Mouse (Mus musculus) right cerebral cortex, adult 18-20 months (tissue): Measurements from ENCODE around the gene Ntpcr.
A peak's percentile ranks its signal among the peaks of the same experiment; 100 is the strongest.

ENCODE experiments used
- DNase-seq: peaks from one replicate; pipeline ENCODE4 v3.0.0; 2022; ENCODE audit warnings: mixed read lengths

Gene Ntpcr

GRCm38 (mm10) chr8:125726143-125726542 lies 3.6 kb upstream of the Ntpcr start:
- no peak for DNase-seq

DNA sequence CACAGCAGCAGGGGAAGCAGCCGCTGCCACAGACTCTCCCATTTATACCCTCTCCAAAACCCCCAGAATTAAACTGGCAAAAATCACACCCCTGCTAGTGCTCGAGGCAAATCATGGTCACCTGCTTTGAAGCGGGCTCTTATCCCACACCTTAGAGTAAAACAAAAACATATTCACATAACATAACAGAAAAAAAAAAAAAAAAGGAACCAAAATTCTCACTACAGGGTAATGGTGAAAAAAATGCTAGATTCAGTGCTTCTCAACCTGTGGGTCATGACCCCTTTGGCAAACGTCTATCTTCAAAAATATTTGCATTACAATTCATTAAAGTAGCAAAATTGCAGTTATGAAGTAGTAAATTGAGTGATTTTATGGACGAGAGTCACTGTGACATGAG lies 2.8 kb upstream of the Ntpcr start:
- no peak for DNase-seq

DNA sequence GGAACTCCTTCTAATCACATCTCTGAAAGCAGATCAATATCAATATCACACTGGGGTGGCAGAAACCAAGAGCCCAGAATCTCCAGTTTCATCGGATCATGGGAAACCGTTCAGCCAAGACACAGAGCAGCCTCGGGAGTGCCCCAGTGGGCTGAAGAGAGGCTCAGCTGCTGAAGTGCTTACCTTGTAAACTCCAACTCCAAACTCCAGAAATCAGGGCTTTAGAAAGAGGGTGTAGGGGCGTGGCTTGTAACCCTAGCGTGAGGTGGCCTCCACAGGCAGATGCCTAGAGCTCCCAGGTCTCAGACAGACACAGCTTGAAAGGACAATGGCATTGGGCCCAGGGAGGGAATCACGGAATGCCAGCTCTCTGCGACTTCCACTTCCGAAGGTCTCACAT lies 2.0 kb upstream of the Ntpcr start:
- no peak for DNase-seq

GRCm38 (mm10) chr8:125733964-125734956 lies 4.5 kb downstream of the Ntpcr start:
- DNase-seq, result peak; percentile 88

DNA sequence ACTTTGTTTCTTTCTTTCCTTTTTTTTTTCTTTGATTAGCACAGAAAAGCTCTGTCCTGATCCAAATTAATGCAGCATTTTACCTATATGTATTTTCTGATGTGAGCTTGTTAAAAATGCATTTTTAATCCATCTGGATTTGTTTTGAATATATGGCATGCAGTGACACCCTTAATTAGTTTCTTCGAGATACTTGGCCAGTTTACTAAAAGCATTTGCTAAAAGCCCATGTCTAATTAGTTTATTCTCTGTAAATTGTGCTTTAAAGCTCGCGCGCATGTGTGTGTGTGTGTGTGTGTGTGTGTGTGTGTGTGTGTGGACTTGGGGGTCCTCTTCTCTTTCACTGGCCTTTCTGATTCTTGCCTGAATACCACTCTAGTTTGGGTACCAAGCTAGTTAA lies 9.2 kb downstream of the Ntpcr start:
- DNase-seq, result no peak

- DNase-seq, result no peak
Observed at GRCm38 (mm10) chr8:125740655-125741054, 10.9 kb downstream of the Ntpcr start.

- DNase-seq, result no peak
Observed at GRCm38 (mm10) chr8:125741377-125741776, 11.6 kb downstream of the Ntpcr start.

- DNase-seq, result no peak
Observed at GRCm38 (mm10) chr8:125741855-125742254, 12.1 kb downstream of the Ntpcr start.

- DNase-seq, result no peak
Observed at GRCm38 (mm10) chr8:125742406-125742805, 12.6 kb downstream of the Ntpcr start.

- DNase-seq, result no peak
Observed at GRCm38 (mm10) chr8:125744914-125745576, 15.3 kb downstream of the Ntpcr start.

- no peak for DNase-seq
Observed at GRCm38 (mm10) chr8:125747390-125747789, 17.6 kb downstream of the Ntpcr start.

DNA sequence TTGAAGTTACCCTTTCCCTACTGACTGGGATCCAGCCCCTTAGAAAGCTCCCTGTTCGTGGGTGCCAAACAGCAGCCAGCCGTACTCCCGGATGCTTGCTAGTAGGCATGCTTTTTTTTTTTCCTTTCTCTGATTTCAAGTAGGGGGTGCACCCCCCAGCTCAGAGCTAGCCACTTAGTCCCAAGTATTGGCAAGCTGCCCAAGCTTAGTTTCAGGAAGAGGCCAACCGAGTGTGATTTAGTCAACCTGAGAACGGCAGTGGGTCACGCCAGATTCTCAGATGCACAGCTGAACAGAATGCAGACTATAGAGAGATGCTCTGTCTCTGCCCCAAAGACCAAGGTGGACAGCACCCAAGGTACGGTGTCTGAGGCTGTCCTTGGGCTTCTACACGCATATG lies 21.1 kb downstream of the Ntpcr start:
- DNase-seq, result no peak

GRCm38 (mm10) chr8:125755896-125756295 lies 26.1 kb downstream of the Ntpcr start:
- DNase-seq, result no peak

- no peak for DNase-seq
Observed at GRCm38 (mm10) chr8:125756391-125757105, 26.8 kb downstream of the Ntpcr start.

DNA sequence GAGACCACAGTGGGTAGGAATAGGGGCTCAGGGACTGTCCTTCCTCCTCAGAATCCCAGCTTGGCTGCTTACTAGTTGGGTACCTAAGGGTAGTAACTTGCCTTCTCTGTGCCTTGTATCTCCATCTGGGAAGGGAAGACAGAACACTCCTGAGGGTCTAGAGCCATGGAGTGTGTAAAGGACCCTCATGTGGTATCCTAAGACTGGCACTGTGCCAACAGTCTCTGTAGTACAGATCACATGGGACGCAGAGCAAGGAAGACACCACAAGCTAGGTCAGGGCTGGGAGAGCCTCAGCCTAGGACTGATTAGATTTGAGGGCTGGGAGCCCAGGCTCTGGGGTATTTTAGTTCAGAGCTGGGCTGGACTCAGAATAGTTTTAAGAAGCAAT lies 27.3 kb downstream of the Ntpcr start:
- no peak for DNase-seq

GRCm38 (mm10) chr8:125759022-125759421 lies 29.3 kb downstream of the Ntpcr start:
- no peak for DNase-seq

DNA sequence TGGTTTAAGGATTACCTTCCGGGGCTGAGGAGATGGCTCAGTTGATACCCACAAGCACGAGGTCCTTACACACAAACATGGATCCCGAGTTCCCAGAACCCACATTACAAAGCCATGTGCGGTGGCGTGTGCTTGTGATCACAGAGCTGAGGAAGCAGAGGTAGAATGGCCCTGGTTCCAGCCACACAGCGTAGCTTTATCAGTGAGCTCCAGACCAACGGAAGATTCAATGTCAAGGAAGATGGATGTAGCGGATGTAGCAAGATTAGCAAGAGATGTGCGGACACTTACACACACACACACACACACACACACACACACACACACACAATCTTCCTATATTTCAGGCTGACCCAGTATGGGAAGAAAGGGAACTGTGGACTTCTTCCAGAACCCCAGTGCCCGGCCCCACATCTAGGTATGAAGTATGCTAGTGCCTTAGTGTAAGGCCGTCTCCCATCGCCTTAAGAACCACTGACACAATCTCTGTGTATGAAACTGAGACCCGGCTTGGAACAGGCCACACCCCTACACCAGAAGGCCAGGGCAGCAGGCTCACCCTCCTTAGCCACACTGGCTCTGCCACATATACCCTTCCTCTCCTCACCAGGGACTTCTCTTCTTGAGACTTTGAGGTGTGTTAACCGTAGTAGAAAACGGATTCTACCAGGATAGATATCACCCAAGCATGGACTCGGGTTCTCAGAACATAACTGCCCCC lies 33.5 kb downstream of the Ntpcr start:
- DNase-seq, result no peak

GRCm38 (mm10) chr8:125768079-125768478 lies 38.3 kb downstream of the Ntpcr start:
- DNase-seq, result no peak

- DNase-seq, result no peak
Observed at GRCm38 (mm10) chr8:125772300-125772699, 42.5 kb downstream of the Ntpcr start.

DNA sequence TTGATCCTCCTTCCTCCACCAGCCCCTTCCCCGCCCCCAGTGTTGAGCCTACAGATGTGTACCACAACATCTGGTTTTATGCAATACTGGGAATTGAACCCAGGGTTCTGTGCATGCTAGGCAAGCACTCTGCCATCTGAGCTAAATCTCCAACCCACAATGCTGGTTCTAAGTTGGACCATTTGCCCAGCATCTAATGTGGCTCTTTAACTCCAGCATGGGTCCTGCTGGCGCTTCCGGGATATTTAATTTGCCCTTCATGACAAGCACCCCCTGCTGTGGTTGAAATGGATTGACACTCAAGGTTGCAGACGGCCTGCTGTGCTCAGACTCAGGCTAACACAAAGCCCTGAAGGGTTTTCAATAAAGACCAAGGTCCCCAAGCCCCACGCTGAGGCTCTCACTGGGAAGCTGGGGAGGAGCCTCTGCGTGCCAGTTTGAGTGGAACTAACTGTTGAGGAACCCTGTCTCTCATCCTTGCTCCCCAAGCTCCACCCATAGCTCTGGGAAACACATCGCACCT lies 43.6 kb downstream of the Ntpcr start:
- no peak for DNase-seq

DNA sequence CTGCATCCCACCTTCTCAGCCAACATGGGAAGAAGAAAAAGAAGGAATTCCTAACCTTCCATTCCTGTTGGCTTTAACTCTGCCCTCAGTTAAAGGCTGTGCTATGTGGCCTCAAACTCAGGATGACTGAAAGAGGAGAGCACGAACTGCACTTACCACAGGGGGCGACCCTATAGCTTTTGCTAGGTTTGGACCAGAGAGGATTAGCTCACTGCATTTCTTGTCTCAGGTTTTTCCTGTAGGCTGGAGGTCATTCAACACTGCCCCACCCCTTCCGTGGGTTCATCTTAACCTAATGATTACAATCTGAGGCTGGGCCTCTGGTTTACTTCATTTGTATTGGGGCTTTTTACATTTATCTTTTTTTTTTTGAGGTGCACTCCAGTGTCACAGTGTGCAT lies 45.3 kb downstream of the Ntpcr start:
- no peak for DNase-seq

DNA sequence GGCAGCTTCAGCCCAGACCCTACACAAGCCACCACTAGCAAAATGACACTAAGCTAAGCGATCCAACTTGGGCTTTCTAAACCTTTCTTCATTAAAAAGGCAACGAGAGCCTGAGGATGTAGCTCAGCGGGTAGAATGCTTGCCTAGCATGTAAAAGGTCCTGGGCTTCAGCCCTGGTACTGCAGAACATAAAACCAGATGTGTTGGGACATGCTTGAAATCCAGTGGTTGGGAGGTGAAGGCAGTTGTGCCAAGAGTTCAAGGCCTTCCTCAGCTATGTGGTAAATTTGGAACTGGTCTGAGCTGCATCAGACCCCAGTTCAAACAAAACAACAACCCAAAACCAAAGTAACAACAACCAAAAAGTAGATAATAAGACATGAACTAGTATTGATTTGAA lies 46.6 kb downstream of the Ntpcr start:
- DNase-seq, result no peak

DNA sequence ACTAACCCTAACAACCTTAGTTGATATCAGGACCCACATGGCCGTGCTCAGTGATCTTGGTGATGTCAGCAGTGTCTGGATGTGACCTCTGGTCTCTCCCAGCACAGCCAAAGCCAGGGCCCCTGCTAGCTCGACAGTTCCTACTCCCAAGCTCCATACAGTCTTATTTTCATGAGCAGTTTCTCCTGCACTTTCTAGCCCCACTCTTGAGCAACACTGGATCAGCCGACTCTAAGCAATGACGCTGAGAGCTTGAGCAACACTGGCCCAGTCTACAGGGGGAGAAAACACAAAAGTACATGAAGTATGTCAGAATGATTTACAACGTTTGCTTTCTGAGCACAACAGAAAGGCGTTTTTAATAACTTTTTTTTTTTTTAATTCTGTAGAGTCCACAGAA lies 47.0 kb downstream of the Ntpcr start:
- DNase-seq, result no peak
